Mouse (Mus musculus): ENCODE results near the gene Nav2.

DNA sequence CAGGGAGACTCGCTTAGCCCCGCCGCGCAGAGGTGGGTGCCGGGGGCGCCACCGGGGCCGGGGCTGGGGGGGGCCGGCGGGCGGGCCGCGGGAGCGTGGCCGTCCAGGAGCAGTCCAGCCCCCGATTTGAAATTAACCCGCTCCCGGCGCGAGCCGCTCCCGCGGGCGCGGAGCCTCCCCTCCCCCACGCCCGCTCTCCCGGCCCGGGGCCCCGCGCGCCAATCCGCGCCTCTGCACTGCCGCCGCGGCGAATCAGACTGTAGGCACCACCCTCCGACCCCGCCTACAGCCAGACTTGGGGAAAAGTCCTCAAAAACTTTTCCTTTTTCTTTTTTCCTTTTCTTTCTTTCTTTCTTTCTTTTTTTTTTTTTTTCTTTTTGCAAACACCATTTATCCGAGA lies 27.0 kb upstream of the Nav2 start, which contains the start of gene E2f8:
- TF ChIP-seq EP300 (optimal IDR thresholded peaks at IDR 0.05) (no peak), CTCF (IDR thresholded peaks at IDR 0.05; ENCODE audit: low read depth) (no peak)
